Mouse (Mus musculus): Measurements from ENCODE around the gene Cnot10. TPM values are rescaled to one million over a fixed set of nuclear protein-coding genes. Genes with fewer than 3 reads are reported as not detected.

Gene Cnot10
- total and polyA plus RNA-seq, 3 experiments = 49.4 to 67.8 (median 58.3) TPM

DNA sequence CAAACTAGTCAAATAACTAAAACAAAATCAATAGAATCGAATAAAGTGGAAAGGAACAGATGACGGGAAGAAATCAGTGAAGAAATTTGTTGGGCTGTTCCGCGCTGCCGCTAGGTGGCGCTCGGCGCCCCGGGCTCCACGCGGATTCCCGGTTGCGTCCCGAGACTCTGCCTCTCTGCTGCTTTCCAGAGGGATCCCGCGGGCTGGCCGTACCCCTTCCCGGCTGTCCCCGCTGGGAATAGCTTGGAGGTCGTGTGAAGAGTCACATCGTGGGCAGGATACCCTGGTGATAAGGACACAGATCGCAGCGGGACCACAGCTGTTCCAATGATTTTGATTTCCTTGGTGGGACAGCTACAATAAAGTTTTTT is 56.2 kb downstream of the Cnot10 start:
- Histone ChIP-seq H3K27ac (ENCODE audit: insufficient read depth, low read depth) (peak overlapping the region; percentile 77), H3K4me3 (replicated peaks in 1 of 3; ENCODE audit: low read depth in 2 of 3, low read length in 2 of 3, poor library complexity in 1 of 3) (peak overlapping the region; percentile 40 to 69 (median 49)), H3K4me2 (ENCODE audit: insufficient read depth, low read depth, poor library complexity, severe bottlenecking) (peak overlapping the region; percentile 48; the same call in 1 of the 2 replicates), H3K4me1 (ENCODE audit: control insufficient read depth in 1 of 2, insufficient read depth in 2 of 2) (peaks cover 6 to 26% of the 10 kb centered on the region in 2 experiments), H3K9ac (ENCODE audit: insufficient read depth, low read depth) (peak overlapping the region; percentile 71), H3K9me3 (replicated peaks; ENCODE audit: low read length) (no peaks in the 10 kb centered on the region), H3K27me3 (replicated peaks) (no peaks in the 10 kb centered on the region), H3K79me2 (replicated peaks; ENCODE audit: control insufficient read depth, extremely low read depth, insufficient read depth, poor library complexity, severe bottlenecking) (no peaks in the 10 kb centered on the region), H3K36me3 (replicated peaks in 1 of 2; ENCODE audit: control insufficient read depth in 1 of 2, insufficient read depth in 1 of 2, low read length in 1 of 2) (peaks cover 18 to 31% of the 10 kb centered on the region in 2 experiments)
- in situ Hi-C loops (cut with MboI; ENCODE audit: low pct_ligation_motif_present, low pct_unique_long_range_greater_than_20kb, low sequenced_read_pairs) = loop anchor here (5.0 kb wide), 2 partner anchors 66 to 166 kb away; partner anchors contain the start of gene C130032M10Rik
- peak; percentile 35 for DNase-seq (ENCODE audit: extremely low read depth)
- TF ChIP-seq GABPA (IDR thresholded peaks at IDR 0.05; ENCODE audit: insufficient replicate concordance, low read depth, low read length) (no peak), HCFC1 (IDR thresholded peaks at IDR 0.05; ENCODE audit: low read depth, low read length) (no peak), NELFE (IDR thresholded peaks at IDR 0.05; ENCODE audit: low read depth, low read length) (no peak), USF1 (IDR thresholded peaks at IDR 0.05; ENCODE audit: low read depth, low read length) (no peak), ZC3H11A (IDR thresholded peaks at IDR 0.05; ENCODE audit: low read depth, low read length) (no peak), E2F4 (IDR thresholded peaks at IDR 0.05; ENCODE audit: insufficient replicate concordance, low read depth, low read length) (no peak), IRF4 (IDR thresholded peaks at IDR 0.05; ENCODE audit: low read depth, low read length) (peak; percentile 43; the same call in 1 of the 2 replicates), MXI1 (IDR thresholded peaks at IDR 0.05; ENCODE audit: low read depth, low read length) (peak; percentile 33; the same call in 1 of the 2 replicates), MAFK (IDR thresholded peaks at IDR 0.05; ENCODE audit: insufficient replicate concordance, low read length) (no peak), SMC3 (IDR thresholded peaks at IDR 0.05; ENCODE audit: low read depth, low read length) (peak; percentile 30), POLR2A (IDR thresholded peaks at IDR 0.05; ENCODE audit: low read depth, low read length) (no peak), BHLHE40 (IDR thresholded peaks at IDR 0.05; ENCODE audit: low read depth, low read length) (no peak), NRF1 (IDR thresholded peaks at IDR 0.05; ENCODE audit: low read depth, low read length) (no peak), CHD2 (IDR thresholded peaks at IDR 0.05; ENCODE audit: low read length) (no peak), KAT2A (IDR thresholded peaks at IDR 0.05; ENCODE audit: insufficient replicate concordance, low read length) (no peak), EP300 (IDR thresholded peaks at IDR 0.05; ENCODE audit: low read length) (no peak), POLR2AphosphoS2 (IDR thresholded peaks at IDR 0.05; ENCODE audit: low read depth, low read length) (no peak), ELF1 (IDR thresholded peaks at IDR 0.05; ENCODE audit: low read depth, low read length) (no peak), CTCF (conservative IDR thresholded peaks at IDR 0.05 in 1 of 2, IDR thresholded peaks at IDR 0.05 in 1 of 2; ENCODE audit: low read depth in 2 of 2, low read length in 2 of 2) (peak; percentile 83 to 88), CHD1 (IDR thresholded peaks at IDR 0.05; ENCODE audit: low read depth, low read length) (no peak), USF2 (conservative IDR thresholded peaks at IDR 0.05; ENCODE audit: low read depth, low read length) (no peak), ZKSCAN1 (IDR thresholded peaks at IDR 0.05; ENCODE audit: borderline replicate concordance, low read depth, low read length) (no peak), MAX (IDR thresholded peaks at IDR 0.05; ENCODE audit: low read length) (no peak), RCOR1 (conservative IDR thresholded peaks at IDR 0.05; ENCODE audit: low read depth, low read length) (no peak), JUN (IDR thresholded peaks at IDR 0.05; ENCODE audit: insufficient read depth, low read depth, low read length) (no peak), ETS1 (conservative IDR thresholded peaks at IDR 0.05; ENCODE audit: low read depth, low read length) (no peak), MEF2A (IDR thresholded peaks at IDR 0.05; ENCODE audit: borderline replicate concordance, low read depth, low read length) (peak; percentile 6; the same call in 1 of the 2 replicates), MYC (IDR thresholded peaks at IDR 0.05; ENCODE audit: low read depth, low read length) (peak; percentile 74; the same call in 1 of the 2 replicates), TCF12 (IDR thresholded peaks at IDR 0.05; ENCODE audit: low read depth, low read length) (no peak), SIN3A (IDR thresholded peaks at IDR 0.05; ENCODE audit: low read length) (no peak), PAX5 (IDR thresholded peaks at IDR 0.05; ENCODE audit: low read length) (no peak), RAD21 (IDR thresholded peaks at IDR 0.05; ENCODE audit: low read depth, low read length) (peak; percentile 24), TBP (conservative IDR thresholded peaks at IDR 0.05; ENCODE audit: low read depth, low read length) (no peak), MAZ (IDR thresholded peaks at IDR 0.05; ENCODE audit: low read depth, low read length) (no peak), JUND (conservative IDR thresholded peaks at IDR 0.05; ENCODE audit: low read depth, low read length) (no peak), ZMIZ1 (IDR thresholded peaks at IDR 0.05; ENCODE audit: low read depth, low read length) (no peak), ZNF384 (IDR thresholded peaks at IDR 0.05; ENCODE audit: low read depth, low read length) (peak; percentile 50; the same call in 1 of the 2 replicates), UBTF (IDR thresholded peaks at IDR 0.05; ENCODE audit: low read depth, low read length) (no peak)
- dilution Hi-C loops (cut with MboI; ENCODE audit: extremely low pct_ligation_motif_present, extremely low pct_unique_long_range_greater_than_20kb, low sequenced_read_pairs) = no loop called here

Measured in CH12.LX (cell line).